Mouse (Mus musculus): ENCODE results near the gene Polr1d. TPM values are rescaled to one million over a fixed set of nuclear protein-coding genes. Genes with fewer than 3 reads are reported as not detected.

The Polr1d gene
- polyA plus RNA-seq, 2 experiments = 104 to 148 TPM

DNA sequence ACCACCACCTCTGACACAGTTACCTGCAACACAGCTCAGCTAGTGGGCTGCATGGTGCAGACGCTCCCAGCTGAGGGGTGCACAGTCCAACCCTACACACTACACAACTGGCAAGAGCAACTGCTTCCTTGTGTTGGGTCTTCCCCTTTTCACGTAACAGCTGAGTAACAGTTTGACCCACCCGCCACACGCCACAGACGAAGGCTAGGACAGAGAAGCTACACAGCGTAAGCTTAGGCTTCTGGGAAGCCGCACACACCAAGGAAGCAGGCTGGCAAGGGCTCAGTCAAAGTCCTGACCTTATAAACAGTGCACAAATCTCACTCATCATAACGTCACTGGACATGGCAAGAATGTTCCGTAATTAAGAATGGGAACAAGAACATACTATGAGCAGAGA is 17.5 kb upstream of the Polr1d start:
- no peak for ATAC-seq (ENCODE audit: low FRiP score, low read depth)
- no peak overlapping the region for H3K4me2 ChIP-seq (replicated peaks; ENCODE audit: low read depth, low read length, severe bottlenecking)
- H3K27me3 ChIP-seq (ENCODE audit: control insufficient read depth, insufficient read depth, low read length) = no peaks in the 10 kb centered on the region
- no peak for DNase-seq (ENCODE audit: low spot score)
- no peak overlapping the region for H3K4me3 ChIP-seq (replicated peaks; ENCODE audit: low read length)
- no peak overlapping the region for H3K27ac ChIP-seq (replicated peaks; ENCODE audit: low read depth, low read length)
- WGBS = 83% methylated on average over 9 of the region's 9 CpGs
- TF ChIP-seq POLR2A (IDR thresholded peaks at IDR 0.05; ENCODE audit: borderline replicate concordance, extremely low read depth, insufficient read depth, insufficient read length) = no peak
- H3K4me1 ChIP-seq (ENCODE audit: control insufficient read depth, insufficient read depth, low read length) = no peaks in the 10 kb centered on the region
- no peaks in the 10 kb centered on the region for H3K9me3 ChIP-seq (ENCODE audit: control insufficient read depth, low read length)
- no peaks in the 10 kb centered on the region for H3K36me3 ChIP-seq (ENCODE audit: control insufficient read depth, insufficient read depth, low read length)
- no peak overlapping the region for H3K9ac ChIP-seq (ENCODE audit: low read depth, low read length, severe bottlenecking)

DNA sequence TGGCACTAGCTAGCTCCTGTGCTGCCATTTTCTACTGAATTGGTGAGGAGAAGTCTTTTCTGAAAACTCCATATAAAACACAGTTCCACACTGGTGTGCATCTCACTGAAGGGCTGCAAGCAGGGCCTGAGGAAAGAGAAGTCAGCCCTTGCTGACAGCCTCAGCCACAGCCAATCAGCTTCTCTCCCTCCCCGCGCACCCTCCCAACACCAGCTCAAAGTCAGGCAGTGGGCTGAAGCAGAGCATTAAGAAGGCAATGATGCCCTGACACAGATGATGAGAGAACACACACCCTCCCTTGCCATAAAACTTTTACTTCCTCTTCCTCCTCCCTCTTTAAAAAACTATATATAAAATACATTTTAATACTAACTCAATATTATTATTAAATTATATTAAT is 16.8 kb upstream of the Polr1d start:
- ATAC-seq (ENCODE audit: low FRiP score, low read depth) (no peak), DNase-seq (ENCODE audit: low spot score) (no peak)
- 77% methylated on average over 2 of the region's 2 CpGs for WGBS
- H3K4me3 ChIP-seq (replicated peaks; ENCODE audit: low read length) = no peak overlapping the region
- no peak overlapping the region for H3K27ac ChIP-seq (replicated peaks; ENCODE audit: low read depth, low read length)
- no peak overlapping the region for H3K9ac ChIP-seq (ENCODE audit: low read depth, low read length, severe bottlenecking)
- H3K4me2 ChIP-seq (replicated peaks; ENCODE audit: low read depth, low read length, severe bottlenecking) = no peak overlapping the region
- no peaks in the 10 kb centered on the region for H3K9me3 ChIP-seq (ENCODE audit: control insufficient read depth, low read length)
- no peak for TF ChIP-seq POLR2A (IDR thresholded peaks at IDR 0.05; ENCODE audit: borderline replicate concordance, extremely low read depth, insufficient read depth, insufficient read length)
- no peaks in the 10 kb centered on the region for H3K4me1 ChIP-seq (ENCODE audit: control insufficient read depth, insufficient read depth, low read length)
- H3K36me3 ChIP-seq (ENCODE audit: control insufficient read depth, insufficient read depth, low read length) = no peaks in the 10 kb centered on the region
- H3K27me3 ChIP-seq (ENCODE audit: control insufficient read depth, insufficient read depth, low read length) = no peaks in the 10 kb centered on the region

DNA sequence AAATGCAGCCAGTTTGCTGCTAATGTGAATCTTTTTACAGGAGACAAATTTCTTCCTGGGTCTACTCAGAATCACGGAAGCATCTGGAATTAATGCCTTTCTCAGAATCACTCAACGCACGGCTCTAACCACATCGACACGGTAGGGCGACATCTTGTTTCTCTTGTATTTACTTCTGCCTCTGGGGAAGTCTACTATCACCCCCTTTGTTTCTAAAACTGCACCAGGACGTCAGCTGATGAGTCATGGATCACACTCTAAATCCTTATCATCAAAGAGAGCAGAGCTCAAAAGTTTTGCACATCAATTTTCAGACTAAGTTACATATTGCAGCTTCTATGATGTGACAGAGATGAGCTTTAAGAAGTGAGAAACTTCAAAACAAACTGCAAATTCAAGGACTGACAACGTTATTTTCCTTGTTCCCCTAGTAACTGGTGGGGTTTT is 13.6 kb upstream of the Polr1d start:
- Histone ChIP-seq H3K9ac (ENCODE audit: low read depth, low read length, severe bottlenecking) (no peak overlapping the region), H3K4me1 (ENCODE audit: control insufficient read depth, insufficient read depth, low read length) (no peaks in the 10 kb centered on the region), H3K27ac (replicated peaks; ENCODE audit: low read depth, low read length) (no peak overlapping the region), H3K4me3 (replicated peaks; ENCODE audit: low read length) (no peak overlapping the region), H3K9me3 (ENCODE audit: control insufficient read depth, low read length) (no peaks in the 10 kb centered on the region), H3K4me2 (replicated peaks; ENCODE audit: low read depth, low read length, severe bottlenecking) (no peak overlapping the region), H3K27me3 (ENCODE audit: control insufficient read depth, insufficient read depth, low read length) (no peaks in the 10 kb centered on the region), H3K36me3 (ENCODE audit: control insufficient read depth, insufficient read depth, low read length) (no peaks in the 10 kb centered on the region)
- no peak for TF ChIP-seq POLR2A (IDR thresholded peaks at IDR 0.05; ENCODE audit: borderline replicate concordance, extremely low read depth, insufficient read depth, insufficient read length)
- DNase-seq (ENCODE audit: low spot score) (no peak), ATAC-seq (ENCODE audit: low FRiP score, low read depth) (no peak)
- WGBS = 62% methylated on average over 8 of the region's 8 CpGs

DNA sequence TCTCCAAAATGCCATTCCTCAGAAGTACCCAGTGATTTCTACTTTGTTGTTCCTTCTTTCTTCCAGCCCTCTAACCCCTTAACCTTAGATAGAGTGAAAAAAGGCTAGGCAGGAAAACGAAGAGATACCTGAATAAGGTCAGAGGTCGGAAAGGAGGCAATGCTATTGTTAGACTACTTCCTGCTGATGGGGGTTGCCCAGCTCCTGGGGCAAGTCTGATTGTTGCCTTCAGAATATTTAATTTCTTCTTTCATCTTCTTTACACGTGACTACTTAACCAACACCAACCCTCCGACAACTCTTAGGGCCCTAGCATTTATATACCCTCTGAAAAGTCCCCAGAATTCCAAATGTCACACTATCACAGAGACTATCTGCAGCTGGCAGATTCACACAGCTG is 10.7 kb upstream of the Polr1d start:
- 68% methylated on average over 4 of the region's 4 CpGs for WGBS
- Histone ChIP-seq H3K4me1 (ENCODE audit: control insufficient read depth, insufficient read depth, low read length) (no peaks in the 10 kb centered on the region), H3K27ac (replicated peaks; ENCODE audit: low read depth, low read length) (no peak overlapping the region), H3K9me3 (ENCODE audit: control insufficient read depth, low read length) (no peaks in the 10 kb centered on the region), H3K4me3 (replicated peaks; ENCODE audit: low read length) (no peak overlapping the region), H3K9ac (ENCODE audit: low read depth, low read length, severe bottlenecking) (no peak overlapping the region), H3K27me3 (ENCODE audit: control insufficient read depth, insufficient read depth, low read length) (no peaks in the 10 kb centered on the region), H3K4me2 (replicated peaks; ENCODE audit: low read depth, low read length, severe bottlenecking) (no peak overlapping the region), H3K36me3 (ENCODE audit: control insufficient read depth, insufficient read depth, low read length) (no peaks in the 10 kb centered on the region)
- DNase-seq (ENCODE audit: low spot score) = no peak
- no peak for ATAC-seq (ENCODE audit: low FRiP score, low read depth)
- no peak for TF ChIP-seq POLR2A (IDR thresholded peaks at IDR 0.05; ENCODE audit: borderline replicate concordance, extremely low read depth, insufficient read depth, insufficient read length)

DNA sequence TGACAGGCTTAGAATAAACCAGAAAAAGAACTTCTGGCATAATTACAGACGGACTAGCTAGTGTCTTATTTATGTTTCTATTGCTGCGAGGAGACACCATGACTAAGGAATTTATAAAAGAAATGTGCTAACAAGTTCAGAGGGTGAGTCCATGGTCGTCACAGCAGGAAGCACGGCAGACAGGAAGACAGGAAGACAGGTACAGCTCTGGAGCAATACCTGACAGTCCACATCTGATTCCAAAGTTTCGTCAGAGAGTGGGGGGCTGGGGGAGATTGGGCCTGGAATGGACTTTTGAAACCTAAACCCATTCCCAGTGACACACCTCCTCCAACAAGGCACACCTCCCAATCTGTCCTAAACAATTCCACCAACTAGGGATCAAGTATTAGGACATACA is 9.9 kb upstream of the Polr1d start:
- Histone ChIP-seq H3K4me3 (replicated peaks; ENCODE audit: low read length) (no peak overlapping the region), H3K9ac (ENCODE audit: low read depth, low read length, severe bottlenecking) (no peak overlapping the region), H3K4me2 (replicated peaks; ENCODE audit: low read depth, low read length, severe bottlenecking) (no peak overlapping the region), H3K27me3 (ENCODE audit: control insufficient read depth, insufficient read depth, low read length) (no peaks in the 10 kb centered on the region), H3K36me3 (ENCODE audit: control insufficient read depth, insufficient read depth, low read length) (no peaks in the 10 kb centered on the region), H3K9me3 (ENCODE audit: control insufficient read depth, low read length) (no peaks in the 10 kb centered on the region), H3K27ac (replicated peaks; ENCODE audit: low read depth, low read length) (no peak overlapping the region), H3K4me1 (ENCODE audit: control insufficient read depth, insufficient read depth, low read length) (no peaks in the 10 kb centered on the region)
- TF ChIP-seq POLR2A (IDR thresholded peaks at IDR 0.05; ENCODE audit: borderline replicate concordance, extremely low read depth, insufficient read depth, insufficient read length) = no peak
- 67% methylated on average over 5 of the region's 5 CpGs for WGBS
- ATAC-seq (ENCODE audit: low FRiP score, low read depth) (no peak), DNase-seq (ENCODE audit: low spot score) (no peak)

DNA sequence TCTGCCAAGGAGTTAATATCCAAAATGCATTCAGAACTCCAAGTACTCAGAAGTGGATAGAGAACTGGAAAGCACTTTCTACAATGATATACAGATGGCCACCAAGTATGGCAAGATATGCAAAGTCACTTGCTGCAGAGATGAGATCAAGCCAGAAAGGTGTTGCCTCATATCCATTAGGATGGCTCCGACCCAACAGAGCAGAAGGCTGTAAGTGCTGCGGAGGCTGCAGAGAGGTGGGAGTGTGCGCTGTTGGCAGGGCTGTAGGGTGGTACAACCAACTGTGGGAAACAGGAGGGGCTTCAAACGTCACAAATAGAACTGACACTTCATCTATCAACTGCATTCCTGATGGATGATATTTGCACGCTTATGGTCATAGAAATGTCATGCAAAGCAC is 8.0 kb upstream of the Polr1d start:
- Histone ChIP-seq H3K9ac (ENCODE audit: low read depth, low read length, severe bottlenecking) (no peak overlapping the region), H3K27ac (replicated peaks; ENCODE audit: low read depth, low read length) (no peak overlapping the region), H3K4me3 (replicated peaks; ENCODE audit: low read length) (no peak overlapping the region), H3K4me2 (replicated peaks; ENCODE audit: low read depth, low read length, severe bottlenecking) (no peak overlapping the region), H3K36me3 (ENCODE audit: control insufficient read depth, insufficient read depth, low read length) (no peaks in the 10 kb centered on the region), H3K9me3 (ENCODE audit: control insufficient read depth, low read length) (no peaks in the 10 kb centered on the region), H3K4me1 (ENCODE audit: control insufficient read depth, insufficient read depth, low read length) (no peaks in the 10 kb centered on the region), H3K27me3 (ENCODE audit: control insufficient read depth, insufficient read depth, low read length) (no peaks in the 10 kb centered on the region)
- TF ChIP-seq POLR2A (IDR thresholded peaks at IDR 0.05; ENCODE audit: borderline replicate concordance, extremely low read depth, insufficient read depth, insufficient read length) = no peak
- ATAC-seq (ENCODE audit: low FRiP score, low read depth) (no peak), DNase-seq (ENCODE audit: low spot score) (no peak)
- WGBS = 75% methylated on average over 5 of the region's 5 CpGs

Data from limb, embryonic 14.5 days (tissue).